Mouse (Mus musculus) liver, embryonic 14.5 days (tissue): ENCODE measurements around the gene Fxr1. TPM values are rescaled to one million over a fixed set of nuclear protein-coding genes. Genes with fewer than 3 reads are reported as not detected.

ENCODE experiments used
- ATAC-seq: fragments of 200-750 bp; cut with Nextera tagmentation; 2 replicates; pipeline ENCODE4 v1.8.0; 2017; ENCODE audit warnings: moderate number of reproducible peaks, mild to moderate bottlenecking, moderate library complexity; ENCODE audit not compliant: insufficient read depth
- DNase-seq, 3 experiments: peaks; one replicate each; pipeline ENCODE4 v3.0.0-alpha.2; 2012 to 2013; ENCODE audit warnings: low read depth in 3 of 3, low spot score in 3 of 3
- H3K27ac ChIP-seq: fragments of 300-500 bp; sonication (generic); 2 replicates; pipeline ENCODE4 v1.5.1; 2014; ENCODE audit warnings: moderate library complexity, mild to moderate bottlenecking, control low read depth, inconsistent platforms
- H3K27me3 ChIP-seq: fragments of 300-500 bp; sonication (generic); 2 replicates; pipeline ENCODE4 v1.6.1; 2014; ENCODE audit warnings: mild to moderate bottlenecking, low read length, moderate library complexity; ENCODE audit not compliant: control insufficient read depth, insufficient read depth
- H3K36me3 ChIP-seq: fragments of 300-500 bp; sonication (generic); replicated peaks from 2 replicates; pipeline ENCODE4 v1.6.1; 2014; ENCODE audit warnings: low read depth; ENCODE audit not compliant: control insufficient read depth, insufficient read depth
- H3K4me1 ChIP-seq, 2 experiments: fragments of 200-500 bp in 1 of 2; fragments of 300-500 bp in 1 of 2; sonication (generic) in 1 of 2; replicated peaks; 2 replicates each; pipeline ENCODE4 v1.6.1; 2012 to 2014; ENCODE audit warnings: antibody characterized with exemption in 1 of 2, inconsistent platforms in 1 of 2, low read length in 1 of 2; ENCODE audit not compliant: control insufficient read depth in 2 of 2, insufficient read depth in 2 of 2
- H3K4me2 ChIP-seq: fragments of 300-500 bp; sonication (generic); 2 replicates; pipeline ENCODE4 v1.6.1; 2014; ENCODE audit warnings: low read depth, mild to moderate bottlenecking, control low read depth, moderate library complexity
- H3K4me3 ChIP-seq, 2 experiments: fragments of 200-500 bp in 1 of 2; fragments of 300-500 bp in 1 of 2; sonication (generic) in 1 of 2; 2 replicates each; pipeline ENCODE4 v1.5.1; 2012 to 2014; ENCODE audit warnings: low read depth in 2 of 2, low read length in 2 of 2, mild to moderate bottlenecking in 2 of 2, control low read depth in 1 of 2, inconsistent platforms in 1 of 2, moderate library complexity in 1 of 2; ENCODE audit not compliant: insufficient read depth in 1 of 2
- H3K9ac ChIP-seq: fragments of 300-500 bp; sonication (generic); replicated peaks from 2 replicates; pipeline ENCODE4 v1.6.1; 2014; ENCODE audit warnings: mild to moderate bottlenecking, control low read depth, moderate library complexity
- H3K9me3 ChIP-seq: fragments of 300-500 bp; sonication (generic); 2 replicates; pipeline ENCODE4 v1.6.1; 2016; ENCODE audit warnings: low read length, mixed read lengths; ENCODE audit not compliant: control insufficient read depth
- CTCF ChIP-seq: IDR thresholded peaks from 2 replicates; pipeline ENCODE4 v1.5.1; 2016; ENCODE audit warnings: antibody characterized with exemption, low read depth, control low read depth
- EP300 ChIP-seq: IDR thresholded peaks from 2 replicates; pipeline ENCODE4 v1.6.1; 2016; ENCODE audit warnings: antibody characterized with exemption, low read depth
- WGBS: fragments of 180-500 bp; shearing (Covaris S2); extraction: QIAGEN DNeasy Blood & Tissue Kit; methylation state at CpG from one replicate; pipeline ENCODE4 v1.1.7; 2014; ENCODE audit not compliant: insufficient replicate concordance; 5-methylcytosine and 5-hydroxymethylcytosine counted together
- polyA plus RNA-seq, 2 experiments: library from polyadenylated mRNA; depleted of rRNA in 1 of 2; stranded (reverse) in 1 of 2; unstranded in 1 of 2; fragments of >200 nt; fragmentation: Nextera tagmentation in 1 of 2; extraction: Ambion mirVana in 1 of 2; gene quantifications; 2 replicates each; pipeline versions ENCODE4 v1.2.1 to v1.2.3; 2012 to 2014

Fxr1 gene
- polyA plus RNA-seq, 2 experiments = 25.8 to 26.8 TPM

GRCm38 (mm10) chr3:34076058-34076759 lies 56.5 kb downstream of the Fxr1 start:
- Histone ChIP-seq H3K4me3 (no peak overlapping the region), H3K36me3 (peaks cover 36% of the 10 kb centered on the region), H3K4me2 (no peak overlapping the region), H3K9me3 (no peaks in the 10 kb centered on the region), H3K27ac (no peak overlapping the region), H3K9ac (no peak overlapping the region), H3K27me3 (no peaks in the 10 kb centered on the region), H3K4me1 (peaks cover 5 to 10% of the 10 kb centered on the region in 2 experiments)
- no peak for TF ChIP-seq CTCF
- no peak for TF ChIP-seq EP300
- 71% methylated on average over 6 of the region's 6 CpGs for WGBS
- DNase-seq = no peak
- peak; percentile 25; the same call in 1 of the 2 replicates for ATAC-seq

GRCm38 (mm10) chr3:34080900-34081662 lies 61.3 kb downstream of the Fxr1 start, which contains the start of gene Dnajc19:
TSS of gene Dnajc19 (minus strand) at chr3:34081321.
- H3K36me3 ChIP-seq = peaks cover 12% of the 10 kb centered on the region
- no peaks in the 10 kb centered on the region for H3K27me3 ChIP-seq
- DNase-seq = peak; percentile 79 to 81 (median 80)
- H3K4me1 ChIP-seq = peaks cover 12 to 24% of the 10 kb centered on the region in 2 experiments
- H3K9ac ChIP-seq = peak within 1 kb of the TSS; percentile 88
- TF ChIP-seq EP300 = no peak; the same call in 1 of the 2 replicates
- 0 out of 2 replicates have a peak, but pooled peaks have one; percentile 5 for TF ChIP-seq CTCF
- H3K4me2 ChIP-seq = peak within 1 kb of the TSS; percentile 78
- WGBS = under 1% methylated on average over 50 of the region's 50 CpGs
- ATAC-seq = peak; percentile 89
- H3K4me3 ChIP-seq = peak within 1 kb of the TSS; percentile 88 to 98
- H3K27ac ChIP-seq = peak within 1 kb of the TSS; percentile 44; the same call in 1 of the 2 replicates
- H3K9me3 ChIP-seq = no peaks in the 10 kb centered on the region

GRCm38 (mm10) chr3:34081929-34082328 lies 62.2 kb downstream of the Fxr1 start:
- H3K9ac ChIP-seq = no peak overlapping the region
- H3K36me3 ChIP-seq = peaks cover 12% of the 10 kb centered on the region
- H3K4me2 ChIP-seq = peak overlapping the region; percentile 78
- TF ChIP-seq EP300 (no peak), CTCF (no peak)
- no peaks in the 10 kb centered on the region for H3K27me3 ChIP-seq
- H3K4me3 ChIP-seq = peak overlapping the region in 1 of 2 experiments; percentile 88; a peak in 1 of 4 replicates
- DNase-seq (no peak), ATAC-seq (no peak)
- peaks cover 12 to 24% of the 10 kb centered on the region in 2 experiments for H3K4me1 ChIP-seq
- 33% methylated on average over 3 of the region's 3 CpGs for WGBS
- no peaks in the 10 kb centered on the region for H3K9me3 ChIP-seq
- H3K27ac ChIP-seq = peak overlapping the region; percentile 26; the same call in 1 of the 2 replicates

GRCm38 (mm10) chr3:34083655-34084054 lies 63.9 kb downstream of the Fxr1 start:
- TF ChIP-seq CTCF (no peak), EP300 (peak; percentile 81)
- peaks cover 12 to 24% of the 10 kb centered on the region in 2 experiments for H3K4me1 ChIP-seq
- no peak overlapping the region for H3K27ac ChIP-seq
- H3K9ac ChIP-seq = no peak overlapping the region
- ATAC-seq (no peak), DNase-seq (no peak)
- no peaks in the 10 kb centered on the region for H3K27me3 ChIP-seq
- H3K4me2 ChIP-seq = no peak overlapping the region
- H3K36me3 ChIP-seq = peaks cover 4% of the 10 kb centered on the region
- no peak overlapping the region for H3K4me3 ChIP-seq
- WGBS = 15% methylated on average over 5 of the region's 5 CpGs
- H3K9me3 ChIP-seq = no peaks in the 10 kb centered on the region

GRCm38 (mm10) chr3:34102891-34103290 lies 83.1 kb downstream of the Fxr1 start:
- Histone ChIP-seq H3K36me3 (no peaks in the 10 kb centered on the region), H3K4me2 (no peak overlapping the region), H3K9me3 (no peaks in the 10 kb centered on the region), H3K27ac (no peak overlapping the region), H3K4me3 (no peak overlapping the region), H3K4me1 (no peaks in the 10 kb centered on the region), H3K27me3 (peaks cover 9% of the 10 kb centered on the region), H3K9ac (no peak overlapping the region)
- ATAC-seq = no peak
- DNase-seq = no peak
- WGBS = 65% methylated on average over 2 of the region's 2 CpGs
- TF ChIP-seq CTCF = no peak
- TF ChIP-seq EP300 = no peak
